Mouse (Mus musculus): ENCODE data around the gene Irs2.

GRCm38 (mm10) chr8:10945490-10945889, 62.8 kb downstream of the Irs2 start:
- TF ChIP-seq CTCF (conservative IDR thresholded peaks at IDR 0.05; ENCODE audit: low read length) (no peak), POU5F1 (IDR thresholded peaks at IDR 0.05; ENCODE audit: borderline replicate concordance, low read length) (no peak), NANOG (IDR thresholded peaks at IDR 0.05; ENCODE audit: borderline replicate concordance, low read length) (no peak)

Data from E14TG2a.4 (cell line).